Mouse (Mus musculus) embryonic facial prominence, embryonic 12.5 days (tissue): Measurements from ENCODE around the gene Arhgef3. TPM values are rescaled to one million over a fixed set of nuclear protein-coding genes. Genes with fewer than 3 reads are reported as not detected.

Experiments used
- microRNA-seq: library from miRNA; unstranded; fragments of <30 nt; microRNA quantifications from one replicate; pipeline ENCODE4, GENCODE M21; 2017
- polyA plus RNA-seq: library from polyadenylated mRNA; unstranded; fragments of >200 nt; fragmentation: Nextera tagmentation; extraction: Ambion mirVana; gene quantifications from 2 replicates; pipeline ENCODE4 v1.2.1, GENCODE M21; 2016

The Arhgef3 gene
- polyA plus RNA-seq, 1 experiment from 2014 or later: 8.4 TPM

Small RNA genes within 50 kb of the gene (microRNA-seq; reads per million reads assigned to microRNA genes)
- not detected for gene Gm23633

Other genes starting within 250 kb of the Arhgef3 start
- 0.12 TPM in 1 of 2 replicates, not detected in the other for gene Asb14, start 220.3 kb upstream of the Arhgef3 start, polyA plus RNA-seq
- 51.3 and 51.7 TPM in 2 replicates for gene Appl1, start 143.7 kb upstream of the Arhgef3 start, polyA plus RNA-seq
- 0.88 and 2.7 TPM in 2 replicates for gene Hesx1, start 120.5 kb upstream of the Arhgef3 start, polyA plus RNA-seq
- gene Il17rd, start 76.0 kb upstream of the Arhgef3 start, polyA plus RNA-seq: 10.3 and 11.2 TPM in 2 replicates